Mouse (Mus musculus) liver (tissue): ENCODE results near the gene Dcdc2b.

Experiments used
- DNase-seq: peaks from one replicate; pipeline ENCODE4 v3.0.0-alpha.2; 2020; ENCODE audit warnings: mixed read lengths

Gene Dcdc2b

GRCm38 (mm10) chr4:129614093-129614492 is at the start of gene Dcdc2b:
Dcdc2b (minus strand) TSS chr4:129614257.
- no peak for DNase-seq

DNA sequence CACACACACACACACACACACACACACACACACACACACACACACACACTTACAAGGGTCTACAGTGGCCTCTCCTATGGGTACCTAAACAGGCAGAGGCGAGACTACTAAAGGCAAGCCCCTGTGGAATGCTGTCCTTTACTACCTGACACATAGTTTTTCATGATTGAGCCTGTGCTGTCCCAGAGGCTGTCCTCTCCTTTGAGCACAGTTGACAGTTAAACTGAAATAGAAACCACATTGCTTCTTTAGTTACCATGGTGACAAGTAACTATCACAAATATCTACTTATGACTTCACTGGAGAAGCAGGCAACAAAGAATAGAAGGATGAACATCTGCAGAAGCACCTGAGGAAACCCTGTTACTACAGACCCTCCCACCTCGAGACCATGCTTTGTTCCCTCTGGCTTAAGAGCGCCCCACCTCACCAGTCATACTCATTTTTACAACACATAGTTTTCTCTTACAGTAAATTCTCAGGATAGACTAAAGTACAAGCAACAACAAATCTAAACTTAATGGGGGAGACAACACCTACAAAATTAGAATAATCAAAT is 48.3 kb upstream of the Dcdc2b start:
- no peak for DNase-seq

GRCm38 (mm10) chr4:129661584-129661983 is 47.5 kb upstream of the Dcdc2b start:
- DNase-seq = no peak

DNA sequence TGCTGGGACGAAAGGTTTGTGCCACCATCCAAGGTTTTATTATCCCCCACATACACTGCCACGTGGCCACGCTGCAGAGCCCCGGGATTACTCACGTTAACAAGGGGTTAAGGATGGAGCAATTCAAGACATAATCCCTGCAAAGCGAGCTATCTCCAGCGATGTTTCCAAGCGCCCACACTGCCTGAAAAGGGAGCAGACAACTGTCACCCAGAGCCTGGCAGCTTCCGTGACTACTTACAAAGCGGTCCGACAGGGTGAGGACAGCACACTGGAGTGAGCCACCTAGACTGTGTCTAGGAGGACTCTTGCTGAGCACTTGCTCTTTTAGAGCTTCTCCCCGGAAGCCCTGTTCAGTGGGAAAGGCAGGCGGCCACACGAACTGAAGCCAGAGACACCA is 40.7 kb upstream of the Dcdc2b start:
- no peak for DNase-seq

DNA sequence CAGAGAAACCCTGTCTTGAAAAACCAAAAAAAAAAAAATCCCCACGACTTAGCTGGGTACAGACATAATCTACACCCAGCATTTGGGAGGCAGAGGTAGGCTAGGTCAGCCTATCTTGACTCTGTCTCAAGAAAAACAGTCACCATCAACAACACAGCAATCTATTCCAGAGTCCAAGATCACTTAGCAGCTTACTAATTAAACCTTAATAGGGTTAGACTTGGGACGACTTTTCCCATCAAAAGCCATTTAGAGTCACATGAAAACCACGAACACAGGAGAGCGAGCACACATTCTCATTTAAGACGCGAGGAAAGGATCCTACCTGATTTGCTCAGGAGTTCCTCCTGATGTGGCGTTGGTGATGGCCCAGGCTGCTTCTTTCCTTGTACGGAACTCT is 36.3 kb upstream of the Dcdc2b start:
- DNase-seq = no peak

DNA sequence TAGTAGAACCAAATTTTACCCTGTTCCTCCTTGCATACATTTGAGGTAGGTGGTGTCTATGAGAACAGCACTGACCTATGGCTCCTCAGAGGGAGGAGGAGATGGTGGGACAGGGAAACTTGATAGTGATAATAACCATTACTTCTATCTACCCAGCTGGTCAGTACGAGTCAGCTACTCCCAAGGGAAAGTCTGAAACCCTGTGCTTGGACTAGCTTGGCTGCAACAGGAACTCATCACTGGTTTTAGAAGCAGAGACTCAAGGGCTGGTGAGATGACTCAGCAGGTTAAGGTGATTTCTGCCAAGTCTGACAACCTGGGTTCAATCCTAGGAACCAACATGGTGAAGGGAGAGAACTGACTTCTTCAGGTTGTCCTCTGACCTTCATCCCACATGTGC is 34.6 kb upstream of the Dcdc2b start:
- no peak for DNase-seq

DNA sequence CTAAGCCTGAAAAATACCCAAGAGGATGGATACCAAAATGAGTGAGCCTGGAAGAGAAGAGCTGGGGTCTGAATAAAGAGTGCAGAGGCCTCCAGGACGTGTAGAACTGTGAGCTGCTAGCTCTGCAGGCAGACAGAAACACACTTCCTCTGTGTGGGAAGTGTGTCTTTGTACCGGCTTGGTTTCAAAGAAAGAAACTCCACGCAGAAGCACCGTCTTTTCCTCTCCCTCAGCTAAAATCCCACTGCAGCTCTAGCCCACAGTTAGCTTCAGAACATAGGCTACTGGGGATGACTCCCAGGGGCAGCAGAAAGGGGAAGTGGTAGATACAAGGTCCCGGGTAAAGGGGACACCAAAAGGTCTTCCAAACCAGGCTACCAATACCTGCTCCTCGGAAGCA is 31.1 kb upstream of the Dcdc2b start:
- DNase-seq = no peak

GRCm38 (mm10) chr4:129641756-129642155 is 27.7 kb upstream of the Dcdc2b start:
- no peak for DNase-seq

DNA sequence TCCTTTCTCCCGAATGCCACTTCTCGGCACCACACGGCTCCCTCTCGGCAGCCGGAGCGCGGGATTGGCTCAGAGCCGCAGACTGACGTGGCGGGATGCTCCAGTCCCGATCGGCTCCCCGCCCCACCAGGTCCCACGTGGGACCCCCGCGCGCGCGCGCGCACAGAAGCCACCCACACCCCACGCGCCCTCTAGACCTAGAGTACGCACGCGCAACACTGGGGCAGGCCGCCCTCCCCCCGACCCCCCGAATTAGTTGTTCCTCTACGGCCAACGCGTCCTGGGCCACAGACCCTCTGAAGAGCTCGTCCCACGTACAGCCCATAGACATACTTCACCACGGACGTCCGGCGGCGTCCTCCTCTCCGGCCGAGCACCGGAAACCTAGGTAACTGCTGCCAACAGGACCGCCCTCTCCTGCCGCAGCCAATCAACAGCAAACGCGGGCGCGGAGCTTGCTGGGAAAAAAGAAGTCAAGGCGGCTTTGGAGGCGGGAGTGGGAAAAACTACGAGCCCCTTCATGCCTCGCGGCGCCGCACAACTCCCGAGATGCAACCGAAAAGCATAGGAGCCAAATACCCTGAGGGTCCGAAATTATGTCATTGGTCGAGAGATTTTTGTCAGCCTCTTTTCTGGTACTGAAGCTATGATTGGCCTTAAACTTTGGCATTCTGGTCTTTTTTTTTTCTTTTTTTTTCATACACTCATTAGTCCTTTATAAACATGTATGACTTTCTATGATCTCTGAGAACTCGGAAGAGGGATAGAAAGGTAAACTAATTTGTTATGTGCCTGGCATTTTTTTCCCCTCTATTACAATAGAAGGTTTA is 26.8 kb upstream of the Dcdc2b start, which contains the start of gene Txlna:
TSS of gene Txlna (minus strand) at position 428 of the 830 bp plus-strand sequence.
- peak; percentile 97 for DNase-seq

DNA sequence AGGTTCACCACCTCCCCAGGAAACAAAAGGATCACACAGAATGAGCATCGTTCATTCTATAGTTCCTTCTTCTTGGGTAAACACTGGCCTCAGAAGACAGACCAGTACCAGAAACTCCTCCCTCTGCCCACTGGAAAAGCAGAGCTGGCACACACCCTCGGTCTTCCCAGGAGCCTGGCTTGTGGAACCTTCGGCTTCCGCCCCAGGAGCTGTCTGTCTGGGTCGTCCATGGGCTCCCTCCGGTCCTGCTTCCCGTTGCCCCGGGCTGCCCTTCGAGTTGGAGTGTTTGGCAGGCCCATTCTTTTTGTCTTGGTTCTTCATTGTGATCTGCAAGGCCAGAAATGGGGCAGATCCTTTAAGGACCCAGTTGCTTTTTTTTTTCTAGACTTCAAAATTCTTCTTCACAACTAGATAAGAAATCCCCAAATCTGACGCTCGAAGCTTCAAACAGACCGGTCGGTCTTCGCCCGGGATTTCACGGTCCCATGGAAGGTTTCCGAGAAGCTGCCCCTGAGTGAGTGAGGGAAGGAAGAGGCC is 26.1 kb upstream of the Dcdc2b start:
- DNase-seq = peak; percentile 35

GRCm38 (mm10) chr4:129639221-129639620 is 25.2 kb upstream of the Dcdc2b start:
- no peak for DNase-seq

GRCm38 (mm10) chr4:129633852-129634251 is 19.8 kb upstream of the Dcdc2b start:
- peak; percentile 58 for DNase-seq

DNA sequence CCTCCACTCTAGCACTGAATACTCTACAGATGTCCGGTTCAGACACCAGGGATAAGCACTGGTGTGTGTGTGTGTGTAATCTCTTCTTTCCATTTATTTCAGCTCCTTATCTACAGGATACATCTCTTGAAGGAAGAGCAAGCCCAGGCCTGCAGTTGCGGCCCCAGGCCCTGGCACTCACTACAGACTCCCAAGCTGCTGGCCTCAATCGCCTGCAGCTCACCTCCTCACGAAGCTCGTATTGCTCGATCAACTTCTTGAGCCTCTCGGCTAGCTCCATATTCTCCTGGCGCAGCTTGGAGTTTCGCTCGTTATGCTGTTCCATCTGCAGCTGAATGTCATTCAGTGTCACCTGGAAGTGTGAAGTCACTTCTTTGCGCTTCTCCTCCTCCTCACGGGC is 17.8 kb upstream of the Dcdc2b start:
- DNase-seq = no peak

DNA sequence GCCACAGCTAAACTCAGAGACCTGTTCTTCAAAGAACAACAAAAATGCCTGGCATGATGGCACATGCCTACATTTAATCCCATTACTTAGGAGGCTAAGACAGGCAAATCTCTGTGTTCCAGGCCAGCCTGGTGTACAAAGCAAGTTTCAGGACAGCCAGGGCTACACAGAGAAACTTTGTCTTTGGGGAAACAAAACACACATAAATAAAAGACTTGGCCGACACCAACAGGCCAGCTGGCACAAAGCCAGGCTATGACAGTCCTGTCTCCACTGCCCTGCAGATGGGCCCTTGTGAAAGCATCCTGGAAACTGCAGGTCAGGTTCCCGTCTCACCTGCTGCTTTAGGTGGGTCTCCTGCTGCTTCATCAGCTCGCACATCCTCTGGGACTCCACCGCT is 16.9 kb upstream of the Dcdc2b start:
- DNase-seq = no peak

- no peak for DNase-seq
These were observed 12.0 kb upstream of the Dcdc2b start for GRCm38 (mm10) chr4:129626035-129626434.

DNA sequence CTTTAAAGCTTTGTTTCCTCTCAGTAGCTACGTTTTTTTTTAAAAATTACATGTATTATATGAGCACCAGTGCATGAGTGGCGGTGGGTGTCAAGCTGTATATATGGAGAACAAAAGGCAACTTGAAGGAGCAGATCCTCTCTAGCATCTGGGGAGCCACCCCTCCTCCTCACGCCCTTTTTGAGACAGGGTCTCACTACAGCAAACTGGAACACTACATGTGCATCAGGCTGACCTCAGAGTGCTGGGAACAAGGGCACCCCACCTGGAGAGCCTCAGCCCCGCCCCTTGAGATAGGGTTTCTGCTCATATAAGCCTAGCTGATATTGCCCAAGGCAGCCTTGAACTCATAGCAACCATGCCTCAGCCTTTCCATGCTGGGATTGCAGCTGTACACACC is 11.4 kb upstream of the Dcdc2b start:
- DNase-seq = no peak

DNA sequence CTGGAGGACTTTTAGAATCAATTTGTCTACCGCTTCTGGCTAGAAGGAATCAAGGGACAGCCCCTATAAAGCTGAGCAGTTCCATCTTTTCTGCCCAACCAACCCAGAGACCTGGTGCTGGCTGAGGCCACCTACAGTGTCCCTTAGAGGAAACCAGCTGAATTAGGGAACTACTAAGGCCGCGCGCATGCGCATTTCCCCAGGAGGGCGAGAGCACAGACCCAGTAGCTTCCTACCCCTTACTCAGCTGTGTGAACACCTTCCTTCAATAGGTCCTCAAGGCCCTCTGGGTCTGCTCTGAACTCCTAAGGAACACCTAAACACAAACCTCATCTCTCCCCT is 10.9 kb upstream of the Dcdc2b start:
- DNase-seq = peak; percentile 78

DNA sequence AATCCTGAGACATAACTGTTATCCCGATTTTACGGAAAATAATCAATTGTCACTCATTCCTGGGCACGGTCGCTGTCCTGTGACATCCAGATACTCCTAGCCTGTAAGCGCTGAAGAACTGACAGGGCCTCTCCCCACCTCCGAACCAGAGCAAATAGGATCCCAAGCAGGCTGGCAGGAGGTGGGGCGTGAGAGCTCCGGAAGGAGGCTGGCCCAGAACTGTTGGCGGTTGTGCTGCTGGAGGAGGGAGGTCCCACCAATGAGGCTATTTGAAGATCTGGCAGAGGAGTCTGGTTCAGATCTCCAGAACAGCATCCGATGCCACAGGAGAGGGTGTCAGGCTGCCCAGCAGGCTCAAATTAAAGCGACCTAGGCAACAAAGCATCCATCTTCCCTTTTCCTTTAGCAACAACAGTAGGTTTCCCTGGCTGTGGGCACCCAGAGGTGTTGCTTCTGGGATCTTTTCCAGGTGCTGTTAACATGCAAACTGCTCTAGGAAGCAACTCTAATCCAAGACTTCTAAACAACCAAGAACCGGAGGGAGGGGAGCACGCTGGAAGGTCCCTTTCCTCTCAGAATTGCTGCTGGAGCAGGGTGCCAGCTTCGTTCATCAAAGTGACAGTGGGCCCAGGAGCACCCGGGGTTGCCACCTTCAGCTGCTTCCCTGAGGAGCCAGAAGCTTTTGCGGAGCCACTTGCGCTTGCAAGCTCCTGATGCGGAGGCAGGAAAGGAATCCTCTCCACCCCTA is 10.4 kb upstream of the Dcdc2b start:
- peak; percentile 91 for DNase-seq

- DNase-seq = peak; percentile 36
These were observed 9.6 kb upstream of the Dcdc2b start, which contains the start of gene Ccdc28b for GRCm38 (mm10) chr4:129623681-129624091. Ccdc28b (minus strand) TSS chr4:129623947.

GRCm38 (mm10) chr4:129622803-129623535 is 8.9 kb upstream of the Dcdc2b start:
- no peak for DNase-seq

DNA sequence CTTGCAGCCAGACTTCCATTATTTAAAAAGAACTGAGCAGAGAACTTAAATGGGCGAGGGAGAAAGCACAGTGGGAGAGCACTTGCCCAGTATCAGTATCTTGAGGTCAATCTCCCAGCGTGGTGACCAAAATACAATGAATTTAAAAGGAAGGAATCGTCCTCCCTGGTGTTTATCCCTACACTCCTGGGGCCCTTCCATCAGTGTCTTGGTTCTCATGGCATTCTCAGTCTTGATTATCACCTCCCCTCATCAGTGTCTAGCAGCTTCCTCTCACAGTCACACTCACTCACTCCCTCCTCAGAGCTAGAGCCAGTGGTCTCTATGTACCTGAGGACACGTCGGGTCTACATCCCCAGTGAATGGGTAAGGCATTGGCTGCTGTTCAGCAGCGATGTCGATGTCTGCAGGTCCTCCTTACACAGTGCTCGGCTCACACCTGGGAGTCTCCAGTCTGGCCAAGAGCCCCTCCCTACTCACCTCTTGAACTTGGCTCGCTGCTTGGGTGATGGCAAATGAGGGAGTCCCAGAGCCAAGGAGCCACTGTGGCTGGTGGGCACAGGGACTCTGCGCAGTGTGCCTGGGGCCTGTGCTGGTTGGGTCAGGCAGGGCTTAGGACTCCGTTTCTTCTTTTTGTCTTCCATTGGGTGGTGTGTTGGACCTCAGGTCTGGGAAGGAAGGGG is 8.2 kb upstream of the Dcdc2b start:
- no peak for DNase-seq

DNA sequence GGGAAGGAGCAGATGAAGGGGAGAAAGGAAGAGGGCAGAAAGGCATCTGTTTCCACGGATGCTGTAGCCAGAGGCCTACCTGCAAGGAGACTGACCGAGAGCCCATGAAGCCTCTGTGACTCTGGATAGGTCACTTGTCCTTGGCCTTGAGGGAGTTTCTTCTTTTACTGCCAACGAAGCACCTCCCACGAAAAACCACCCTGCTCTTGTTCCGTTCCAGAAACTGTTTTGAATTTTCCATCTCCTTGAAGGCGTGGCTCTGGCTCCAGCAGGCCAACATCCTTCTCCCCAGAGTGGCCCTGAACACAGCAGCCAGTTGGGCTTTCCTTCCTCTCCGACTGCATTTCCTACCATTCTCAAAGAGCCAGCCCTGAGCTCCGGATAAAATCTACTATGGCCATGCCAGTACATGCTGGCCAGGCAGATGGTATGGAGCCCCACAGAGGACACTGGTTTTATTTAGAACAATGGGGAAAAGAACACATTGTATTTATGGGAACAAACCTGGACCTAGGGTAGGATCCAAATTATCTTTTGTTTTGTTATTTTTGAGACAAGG is 7.3 kb upstream of the Dcdc2b start:
- DNase-seq = no peak
